Mouse (Mus musculus) heart, adult 2 months (tissue): Measurements from ENCODE around the gene Leng9. TPM values are rescaled to one million over a fixed set of nuclear protein-coding genes. Genes with fewer than 3 reads are reported as not detected.
A peak's percentile ranks its signal among the peaks of the same experiment; 100 is the strongest.

Experiments used
- DNase-seq, 2 experiments: peaks; one replicate each; pipeline ENCODE4 v3.0.0; 2021
- H3K27ac ChIP-seq: fragments of 200-600 bp; 2 replicates; pipeline ENCODE4 v1.8.1; 2022
- H3K27me3 ChIP-seq: fragments of 200-500 bp; 2 replicates; pipeline ENCODE4 v1.6.1; 2012; ENCODE audit warnings: mild to moderate bottlenecking, low read length, inconsistent platforms, mixed read lengths; ENCODE audit not compliant: control insufficient read depth, insufficient read depth
- H3K36me3 ChIP-seq: fragments of 200-500 bp; 2 replicates; pipeline ENCODE4 v1.6.1; 2012; ENCODE audit warnings: low read length, inconsistent platforms; ENCODE audit not compliant: control insufficient read depth, insufficient read depth
- H3K4me1 ChIP-seq: fragments of 200-500 bp; 2 replicates; pipeline ENCODE4 v1.6.1; 2011; ENCODE audit warnings: low read length; ENCODE audit not compliant: control insufficient read depth, insufficient read depth
- H3K4me3 ChIP-seq: fragments of 200-600 bp; 2 replicates; pipeline ENCODE4 v1.8.1; 2022
- H3K79me2 ChIP-seq: fragments of 200-500 bp; replicated peaks from 2 replicates; pipeline ENCODE4 v1.6.1; 2012; ENCODE audit warnings: mild to moderate bottlenecking, inconsistent platforms, low read length, moderate library complexity, mixed read lengths; ENCODE audit not compliant: control insufficient read depth, insufficient read depth
- H3K9ac ChIP-seq: fragments of 200-500 bp; 2 replicates; pipeline ENCODE4 v1.6.1; 2012; ENCODE audit warnings: low read depth, mild to moderate bottlenecking, control low read depth, inconsistent platforms, low read length, mixed read lengths
- CTCF ChIP-seq: fragments of 200-600 bp; IDR thresholded peaks from 2 replicates; pipeline ENCODE4 v1.8.1; 2022; ENCODE audit warnings: antibody characterized with exemption, mild to moderate bottlenecking, moderate library complexity
- EP300 ChIP-seq: fragments of 200-500 bp; IDR thresholded peaks from 2 replicates; pipeline ENCODE4 v1.6.1; 2011; ENCODE audit warnings: low read depth, low read length, control low read depth; ENCODE audit not compliant: insufficient read depth
- POLR2A ChIP-seq: fragments of 200-500 bp; IDR thresholded peaks from 2 replicates; pipeline ENCODE4 v1.6.1; 2011; ENCODE audit warnings: mild to moderate bottlenecking, low read depth, low read length, control low read depth; ENCODE audit not compliant: insufficient read depth
- WGBS: fragments of 180-500 bp; shearing (Covaris S2); methylation state at CpG from one replicate; pipeline ENCODE4 v1.1.7; 2018; 5-methylcytosine and 5-hydroxymethylcytosine counted together
- intact Hi-C: fragments of 180-260 bp; cut with DNase I; formaldehyde crosslinking; loops from one replicate; pipeline ENCODE4 v1.15.1; 2025
- polyA plus RNA-seq: library from polyadenylated mRNA; depleted of rRNA; stranded (reverse); fragments of >200 nt; gene quantifications from 2 replicates; pipeline ENCODE4 v1.2.3, GENCODE M21; 2012
- total RNA-seq, 2 experiments: library from RNA; stranded (reverse); gene quantifications; 2 replicates each; pipeline ENCODE4 v1.2.3; 2021

The Leng9 gene
- total and polyA plus RNA-seq, 3 experiments = 2.2 to 3.7 (median 3.3) TPM

- no peak within 1 kb of the TSS for H3K9ac ChIP-seq
- H3K27ac ChIP-seq = no peak within 1 kb of the TSS
- 2% methylated on average over 29 of the region's 37 CpGs for WGBS
- H3K27me3 ChIP-seq = peaks cover 7% of the 10 kb centered on the region
- intact Hi-C loops = no loop called here
- no peak for DNase-seq
- no peaks in the 10 kb centered on the region for H3K79me2 ChIP-seq
- H3K4me1 ChIP-seq = no peaks in the 10 kb centered on the region; the same call in 1 of the 2 replicates
- H3K4me3 ChIP-seq = no peak within 1 kb of the TSS
- no peak for TF ChIP-seq EP300
- TF ChIP-seq CTCF = peak; percentile 79
- TF ChIP-seq POLR2A = no peak
- H3K36me3 ChIP-seq = no peaks in the 10 kb centered on the region
Measured at GRCm38 (mm10) chr7:4119344-4119902, 30.8 kb downstream of the Leng9 start, which contains the start of gene Ttyh1. Gene Ttyh1 (plus strand): TSS chr7:4119408.

DNA sequence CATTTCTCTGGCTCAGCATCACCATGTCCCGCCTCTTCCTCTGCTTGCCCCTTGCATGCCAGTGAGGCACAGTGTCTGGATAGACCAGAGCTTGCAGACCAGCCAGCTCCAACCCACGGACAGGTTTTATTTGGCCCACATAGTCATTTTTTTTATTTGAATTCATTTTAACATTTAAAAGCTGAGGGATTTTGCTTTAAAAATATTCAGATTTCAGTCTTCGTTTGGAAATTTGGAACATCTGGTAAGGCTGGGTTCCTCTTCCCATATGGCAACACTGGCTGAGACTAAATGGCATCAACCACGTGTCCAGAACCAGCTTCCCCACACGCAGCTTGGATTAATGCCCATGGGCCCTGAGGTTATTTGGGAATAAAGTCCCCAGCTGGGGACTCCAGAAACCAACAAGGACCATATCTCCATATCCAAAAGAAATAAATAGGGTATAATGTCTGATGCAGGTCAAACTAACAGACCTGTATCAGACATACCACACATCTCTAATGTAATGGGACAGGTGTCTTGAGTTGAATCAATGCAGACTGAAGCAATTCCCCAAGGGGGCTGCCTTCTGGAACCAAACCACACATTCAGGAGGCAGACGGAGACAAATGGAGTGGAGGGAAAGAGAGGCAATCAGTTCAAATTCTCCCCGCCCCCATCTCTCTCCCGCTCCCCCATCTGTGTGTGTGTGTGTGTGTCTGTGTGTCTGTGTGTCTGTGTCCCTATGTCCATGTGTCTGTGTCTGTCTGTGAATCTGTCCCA lies 32.9 kb downstream of the Leng9 start:
- no peaks in the 10 kb centered on the region; the same call in 1 of the 2 replicates for H3K4me1 ChIP-seq
- TF ChIP-seq POLR2A (no peak), CTCF (no peak), EP300 (no peak)
- H3K4me3 ChIP-seq = no peak overlapping the region
- no peak overlapping the region for H3K9ac ChIP-seq
- no peak for DNase-seq
- H3K27ac ChIP-seq = no peak overlapping the region
- 61% methylated on average over 8 of the region's 8 CpGs for WGBS
- peaks cover 7% of the 10 kb centered on the region for H3K27me3 ChIP-seq
- intact Hi-C loops = no loop called here
- H3K79me2 ChIP-seq = no peaks in the 10 kb centered on the region
- H3K36me3 ChIP-seq = no peaks in the 10 kb centered on the region

DNA sequence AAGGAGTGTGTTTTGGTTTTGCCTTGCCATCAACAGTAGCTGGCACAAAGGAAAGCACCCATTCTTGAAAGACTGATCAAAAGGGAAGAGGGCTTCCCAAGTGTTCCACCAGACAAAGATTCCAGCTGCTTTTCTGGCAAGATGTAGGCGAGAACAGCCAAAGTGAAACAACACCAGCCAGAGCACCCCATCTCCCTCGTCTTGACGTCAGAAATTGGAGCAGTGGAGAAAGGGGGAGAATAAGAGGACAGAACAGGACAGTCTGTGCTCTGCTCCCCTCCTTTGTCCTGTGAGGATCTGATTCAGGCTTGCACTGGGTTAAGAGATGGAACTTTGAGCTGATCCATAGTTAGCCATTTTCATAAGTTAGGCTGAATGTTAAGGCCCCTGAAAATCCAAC lies 38.4 kb downstream of the Leng9 start:
- Histone ChIP-seq H3K4me1 (no peaks in the 10 kb centered on the region), H3K36me3 (no peaks in the 10 kb centered on the region), H3K27ac (no peak overlapping the region), H3K27me3 (no peaks in the 10 kb centered on the region), H3K4me3 (no peak overlapping the region), H3K79me2 (no peaks in the 10 kb centered on the region), H3K9ac (no peak overlapping the region)
- TF ChIP-seq POLR2A (no peak), EP300 (no peak), CTCF (no peak)
- intact Hi-C loops = no loop called here
- DNase-seq = no peak
- 47% methylated on average over 3 of the region's 3 CpGs for WGBS

DNA sequence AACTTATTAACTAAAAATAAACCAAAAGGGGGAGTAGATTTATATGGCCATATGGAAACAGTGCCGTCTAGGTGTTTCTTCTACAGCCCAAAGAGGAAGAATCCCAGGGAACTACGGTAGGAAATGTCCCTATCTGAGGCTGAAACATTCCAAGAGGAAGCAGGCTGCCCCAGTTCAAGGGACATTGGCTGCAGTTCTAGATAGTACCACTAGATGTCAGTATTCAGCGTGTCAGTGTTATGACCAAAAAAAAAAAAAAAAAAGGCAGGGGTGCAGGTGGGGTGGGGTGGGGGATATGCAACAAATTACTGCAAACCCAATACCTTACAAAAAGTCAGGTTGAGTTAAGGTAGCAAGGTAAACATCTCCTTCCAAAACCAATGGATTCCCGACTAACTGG lies 46.8 kb downstream of the Leng9 start:
- H3K27me3 ChIP-seq = no peaks in the 10 kb centered on the region
- WGBS = 16% methylated on average over 4 of the region's 4 CpGs
- intact Hi-C loops = loop anchor here (2.0 kb wide), 2 partner anchors 323 to 367 kb away; no protein-coding TSS in a partner anchor
- H3K79me2 ChIP-seq = no peaks in the 10 kb centered on the region
- no peak overlapping the region for H3K27ac ChIP-seq
- no peaks in the 10 kb centered on the region for H3K36me3 ChIP-seq
- TF ChIP-seq POLR2A (no peak), EP300 (no peak), CTCF (peak; percentile 74)
- no peaks in the 10 kb centered on the region for H3K4me1 ChIP-seq
- no peak overlapping the region for H3K9ac ChIP-seq
- no peak for DNase-seq
- H3K4me3 ChIP-seq = no peak overlapping the region

DNA sequence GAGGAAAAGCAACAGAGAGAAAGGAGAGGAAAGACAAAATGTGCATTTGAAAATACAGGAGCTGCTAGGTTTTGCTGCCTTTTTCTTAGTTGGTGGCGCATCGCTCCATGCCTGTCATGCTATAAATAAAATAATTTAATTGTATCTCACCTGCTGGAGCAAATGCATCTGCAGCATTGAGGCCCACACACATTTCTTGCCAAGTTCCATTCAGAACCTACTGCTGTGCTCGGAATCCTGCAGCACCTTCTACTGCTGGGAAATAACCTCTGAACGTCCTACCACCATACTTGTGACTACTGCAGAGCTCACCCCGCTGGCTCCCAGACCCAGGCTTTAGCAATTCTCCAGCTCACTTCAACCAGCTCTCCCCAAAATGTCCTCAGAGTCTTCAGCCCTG lies 49.0 kb downstream of the Leng9 start:
- intact Hi-C loops = no loop called here
- Histone ChIP-seq H3K4me1 (no peaks in the 10 kb centered on the region), H3K27ac (no peak overlapping the region), H3K9ac (no peak overlapping the region), H3K4me3 (no peak overlapping the region), H3K27me3 (no peaks in the 10 kb centered on the region), H3K79me2 (no peaks in the 10 kb centered on the region), H3K36me3 (no peaks in the 10 kb centered on the region)
- 80% methylated on average over 5 of the region's 5 CpGs for WGBS
- DNase-seq = no peak
- no peak for TF ChIP-seq CTCF
- no peak for TF ChIP-seq EP300
- TF ChIP-seq POLR2A = no peak

GRCm38 (mm10) chr7:4098832-4099231 lies 51.3 kb downstream of the Leng9 start:
- no peak overlapping the region for H3K4me3 ChIP-seq
- H3K79me2 ChIP-seq = no peaks in the 10 kb centered on the region
- H3K27ac ChIP-seq = no peak overlapping the region
- no peak for DNase-seq
- H3K27me3 ChIP-seq = no peaks in the 10 kb centered on the region
- intact Hi-C loops = no loop called here
- H3K9ac ChIP-seq = no peak overlapping the region
- H3K4me1 ChIP-seq = no peaks in the 10 kb centered on the region
- H3K36me3 ChIP-seq = no peaks in the 10 kb centered on the region
- WGBS = 34% methylated on average over 2 of the region's 2 CpGs
- TF ChIP-seq CTCF (no peak), EP300 (no peak), POLR2A (no peak)
